Mouse (Mus musculus): ENCODE measurements around the gene Clspn. TPM values are rescaled to one million over a fixed set of nuclear protein-coding genes. Genes with fewer than 3 reads are reported as not detected.

Gene Clspn
- polyA plus RNA-seq, 1 experiment from 2014 or later: 54.4 TPM

DNA sequence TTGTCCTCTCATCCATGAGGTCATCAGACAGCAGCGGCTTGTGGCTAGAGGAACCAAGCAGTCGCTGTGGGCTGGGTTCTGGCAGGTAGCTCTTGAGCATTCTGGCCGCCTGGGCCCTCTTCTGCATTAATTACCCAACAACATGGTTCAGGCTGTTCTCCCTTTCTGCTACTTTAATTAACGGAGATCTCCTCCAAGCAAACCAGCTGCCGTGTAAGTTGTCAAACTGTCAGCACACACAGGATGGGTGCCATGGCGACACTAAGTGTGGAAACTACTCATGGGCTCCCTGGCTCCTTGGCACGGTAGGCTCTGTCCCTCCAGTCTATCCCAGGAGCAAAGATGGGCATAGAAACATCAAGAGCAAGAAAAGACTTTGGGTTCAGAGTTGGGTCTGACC is 82.6 kb downstream of the Clspn start:
- peaks cover 9% of the 10 kb centered on the region for H3K27me3 ChIP-seq (ENCODE audit: control insufficient read depth, insufficient read depth, low read length)
- ATAC-seq (ENCODE audit: low FRiP score): no peak
- no peak overlapping the region for H3K9ac ChIP-seq (ENCODE audit: low read length)
- DNase-seq (ENCODE audit: low spot score, missing footprints): no peak
- H3K27ac ChIP-seq (ENCODE audit: low read depth, low read length): no peak overlapping the region
- no peaks in the 10 kb centered on the region for H3K4me1 ChIP-seq (ENCODE audit: control insufficient read depth, insufficient read depth, low read length)
- H3K9me3 ChIP-seq (ENCODE audit: control insufficient read depth, low read length): no peaks in the 10 kb centered on the region
- H3K36me3 ChIP-seq (ENCODE audit: control insufficient read depth, insufficient read depth, low read length): no peaks in the 10 kb centered on the region
- H3K4me2 ChIP-seq: no peak overlapping the region
- H3K4me3 ChIP-seq (ENCODE audit: low read depth, low read length): no peak overlapping the region
- WGBS: 70% methylated on average over 7 of the region's 7 CpGs

DNA sequence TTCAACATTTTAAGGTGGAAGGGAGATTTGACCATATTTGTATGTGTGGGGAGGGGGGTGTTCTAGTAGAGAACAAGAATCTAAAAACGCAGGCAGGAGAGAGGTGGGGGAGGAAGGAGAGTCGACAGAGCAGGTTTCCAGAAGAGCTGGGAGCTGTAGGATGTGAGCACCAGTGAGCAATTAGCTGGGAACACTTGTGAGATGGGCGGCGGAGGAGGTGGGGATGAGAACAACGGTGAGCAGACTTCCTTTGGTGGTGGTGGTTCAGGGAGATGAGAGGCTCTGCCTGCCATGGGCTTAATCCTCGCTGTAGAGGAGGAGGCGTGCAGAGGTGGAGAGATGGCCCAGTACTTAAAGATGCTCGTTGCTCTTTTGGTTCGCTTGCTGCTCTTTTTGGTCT is 85.2 kb downstream of the Clspn start:
- Histone ChIP-seq H3K36me3 (ENCODE audit: control insufficient read depth, insufficient read depth, low read length) (no peaks in the 10 kb centered on the region), H3K9me3 (ENCODE audit: control insufficient read depth, low read length) (no peaks in the 10 kb centered on the region), H3K27me3 (ENCODE audit: control insufficient read depth, insufficient read depth, low read length) (peaks cover 3% of the 10 kb centered on the region), H3K4me1 (ENCODE audit: control insufficient read depth, insufficient read depth, low read length) (no peaks in the 10 kb centered on the region), H3K4me2 (no peak overlapping the region), H3K9ac (ENCODE audit: low read length) (no peak overlapping the region), H3K4me3 (ENCODE audit: low read depth, low read length) (no peak overlapping the region), H3K27ac (ENCODE audit: low read depth, low read length) (no peak overlapping the region)
- no peak for ATAC-seq (ENCODE audit: low FRiP score)
- no peak for DNase-seq (ENCODE audit: low spot score, missing footprints)
- 42% methylated on average over 9 of the region's 9 CpGs for WGBS

Small RNAs within 50 kb of the gene (microRNA-seq; reads per million reads assigned to microRNA genes)
- gene Mir7119: 0.57 reads per million

Other genes starting within 250 kb of the Clspn start
- 36.4 and 45.0 TPM in 2 replicates for gene Adprhl2, start 235.2 kb upstream of the Clspn start, polyA plus RNA-seq (2014; fragmentation: Nextera tagmentation; extraction: Ambion mirVana)
- gene Tekt2, start 231.2 kb upstream of the Clspn start, polyA plus RNA-seq (2014; fragmentation: Nextera tagmentation; extraction: Ambion mirVana): 1.8 and 2.2 TPM in 2 replicates
- 12.2 and 13.3 TPM in 2 replicates for gene Ago3, start 127.4 kb upstream of the Clspn start, polyA plus RNA-seq (2014; fragmentation: Nextera tagmentation; extraction: Ambion mirVana)
- 27.8 and 28.4 TPM in 2 replicates for gene Ago1, start 88.4 kb upstream of the Clspn start, polyA plus RNA-seq (2014; fragmentation: Nextera tagmentation; extraction: Ambion mirVana)
- 3.0 and 3.6 TPM in 2 replicates for gene Ago4, start 23.5 kb upstream of the Clspn start, polyA plus RNA-seq (2014; fragmentation: Nextera tagmentation; extraction: Ambion mirVana)
- gene 5730409E04Rik, start 52.9 kb downstream of the Clspn start, polyA plus RNA-seq (2014; fragmentation: Nextera tagmentation; extraction: Ambion mirVana): 1.6 and 1.7 TPM in 2 replicates
- 523 and 552 TPM in 2 replicates for gene Psmb2, start 120.7 kb downstream of the Clspn start, polyA plus RNA-seq (2014; fragmentation: Nextera tagmentation; extraction: Ambion mirVana)
- 1.5 and 1.6 TPM in 2 replicates for gene Tfap2e, start 179.3 kb downstream of the Clspn start, polyA plus RNA-seq (2014; fragmentation: Nextera tagmentation; extraction: Ambion mirVana)
- 22.0 and 23.3 TPM in 2 replicates for gene Ncdn, start 196.5 kb downstream of the Clspn start, polyA plus RNA-seq (2014; fragmentation: Nextera tagmentation; extraction: Ambion mirVana)
- 23.8 and 26.2 TPM in 2 replicates for gene AU040320, start 196.6 kb downstream of the Clspn start, polyA plus RNA-seq (2014; fragmentation: Nextera tagmentation; extraction: Ambion mirVana)